Mouse (Mus musculus) erythroblast, embryonic 14.5 days (primary cell): ENCODE measurements at regions not wholly inside any gene's neighbourhood (a gene's known extent, or its start where the extent isn't known, plus 50 kb on each side); places are given as distances from the start of the nearest gene placed in this dataset.
"Not testable (repeated sequence)": the region's sequence is repeated elsewhere in the genome, so short reads cannot be mapped to it uniquely, and the experiment has no call there.

Experiments
- H3K27me3 ChIP-seq: 2 replicates; pipeline ENCODE4 v1.6.1; 2012; ENCODE audit warnings: inconsistent platforms; ENCODE audit not compliant: control insufficient read depth
- H3K36me3 ChIP-seq: 2 replicates; pipeline ENCODE4 v1.6.1; 2012; ENCODE audit warnings: mild to moderate bottlenecking, inconsistent platforms; ENCODE audit not compliant: control insufficient read depth
- H3K4me1 ChIP-seq: 2 replicates; pipeline ENCODE4 v1.6.1; 2012; ENCODE audit warnings: inconsistent platforms; ENCODE audit not compliant: control insufficient read depth
- H3K4me3 ChIP-seq: replicated peaks from 2 replicates; pipeline ENCODE3; 2012; ENCODE audit warnings: moderate library complexity, mild to moderate bottlenecking, inconsistent platforms
- H3K9me3 ChIP-seq: 2 replicates; pipeline ENCODE4 v1.6.1; 2012; ENCODE audit warnings: low read length, inconsistent platforms, mixed read lengths; ENCODE audit not compliant: control insufficient read depth
- GATA1 ChIP-seq: IDR thresholded peaks from 2 replicates; pipeline ENCODE4 v1.6.1; 2012; ENCODE audit warnings: low read length, inconsistent platforms, mixed read lengths
- TAL1 ChIP-seq: IDR thresholded peaks from 3 replicates; pipeline ENCODE4 v1.6.1; 2012; ENCODE audit warnings: low read length, inconsistent platforms, mixed read lengths

- H3K27me3 ChIP-seq, result no peaks in the 10 kb centered on the region
- TF ChIP-seq TAL1 (no peak), GATA1 (no peak)
- H3K36me3 ChIP-seq, result no peaks in the 10 kb centered on the region
- H3K4me1 ChIP-seq, result no peaks in the 10 kb centered on the region
- H3K4me3 ChIP-seq, result no peak overlapping the region
- no peaks in the 10 kb centered on the region for H3K9me3 ChIP-seq
These were observed 114.8 kb downstream of the Olfr721-ps1 start for GRCm38 (mm10) chr14:14515918-14516317.

- TF ChIP-seq GATA1 (no peak), TAL1 (no peak)
- Histone ChIP-seq H3K4me1 (no peaks in the 10 kb centered on the region), H3K36me3 (no peaks in the 10 kb centered on the region), H3K27me3 (no peaks in the 10 kb centered on the region), H3K9me3 (no peaks in the 10 kb centered on the region), H3K4me3 (no peak overlapping the region)
These were observed 116.9 kb downstream of the Olfr721-ps1 start for GRCm38 (mm10) chr14:14518027-14518426.

GRCm38 (mm10) chr14:14518841-14519240 lies 117.7 kb downstream of the Olfr721-ps1 start:
- TF ChIP-seq TAL1 (no peak), GATA1 (no peak)
- Histone ChIP-seq H3K4me1 (no peaks in the 10 kb centered on the region), H3K9me3 (no peaks in the 10 kb centered on the region), H3K36me3 (no peaks in the 10 kb centered on the region), H3K27me3 (no peaks in the 10 kb centered on the region), H3K4me3 (no peak overlapping the region)

GRCm38 (mm10) chr14:14520195-14520594 lies 119.1 kb downstream of the Olfr721-ps1 start:
- Histone ChIP-seq H3K36me3 (no peaks in the 10 kb centered on the region), H3K9me3 (no peaks in the 10 kb centered on the region), H3K4me3 (no peak overlapping the region), H3K4me1 (no peaks in the 10 kb centered on the region), H3K27me3 (no peaks in the 10 kb centered on the region)
- TF ChIP-seq TAL1, result no peak
- no peak for TF ChIP-seq GATA1

- H3K4me3 ChIP-seq, result not testable (repeated sequence)
These were observed 120.2 kb downstream of the Olfr721-ps1 start for GRCm38 (mm10) chr14:14521331-14521730.

GRCm38 (mm10) chr14:14525225-14525624 lies 124.1 kb downstream of the Olfr721-ps1 start:
- no peaks in the 10 kb centered on the region for H3K9me3 ChIP-seq
- H3K36me3 ChIP-seq, result no peaks in the 10 kb centered on the region
- H3K4me3 ChIP-seq, result no peak overlapping the region
- H3K4me1 ChIP-seq, result no peaks in the 10 kb centered on the region
- TF ChIP-seq TAL1, result no peak
- TF ChIP-seq GATA1, result no peak
- no peaks in the 10 kb centered on the region for H3K27me3 ChIP-seq

More at GRCm38 (mm10) chr14:14521331-14521730, 120.2 kb downstream of the Olfr721-ps1 start:
- H3K4me1 ChIP-seq, H3K9me3 ChIP-seq, H3K36me3 ChIP-seq, H3K27me3 ChIP-seq: not testable (repeated sequence)

- TF ChIP-seq TAL1 (no peak), GATA1 (no peak)
- no peaks in the 10 kb centered on the region for H3K36me3 ChIP-seq
- no peaks in the 10 kb centered on the region for H3K9me3 ChIP-seq
- H3K27me3 ChIP-seq, result no peaks in the 10 kb centered on the region
- no peaks in the 10 kb centered on the region for H3K4me1 ChIP-seq
- no peak overlapping the region for H3K4me3 ChIP-seq
These were observed 127.3 kb downstream of the Olfr721-ps1 start for GRCm38 (mm10) chr14:14528437-14528836.

- no peaks in the 10 kb centered on the region for H3K36me3 ChIP-seq
- H3K9me3 ChIP-seq, result no peaks in the 10 kb centered on the region
- H3K27me3 ChIP-seq, result no peaks in the 10 kb centered on the region
- no peak for TF ChIP-seq GATA1
- no peak for TF ChIP-seq TAL1
- no peaks in the 10 kb centered on the region for H3K4me1 ChIP-seq
- H3K4me3 ChIP-seq, result no peak overlapping the region
These were observed 140.1 kb downstream of the Olfr721-ps1 start for GRCm38 (mm10) chr14:14541206-14541605.

- Histone ChIP-seq H3K27me3 (no peaks in the 10 kb centered on the region), H3K36me3 (no peaks in the 10 kb centered on the region), H3K4me3 (no peak overlapping the region), H3K4me1 (no peaks in the 10 kb centered on the region), H3K9me3 (no peaks in the 10 kb centered on the region)
- no peak for TF ChIP-seq TAL1
- TF ChIP-seq GATA1, result no peak
These were observed 140.6 kb downstream of the Olfr721-ps1 start for GRCm38 (mm10) chr14:14541705-14542104.

- Histone ChIP-seq H3K4me3 (no peak overlapping the region), H3K4me1 (no peaks in the 10 kb centered on the region), H3K36me3 (no peaks in the 10 kb centered on the region), H3K27me3 (no peaks in the 10 kb centered on the region), H3K9me3 (no peaks in the 10 kb centered on the region)
- TF ChIP-seq GATA1 (no peak), TAL1 (no peak)
These were observed 143.1 kb downstream of the Olfr721-ps1 start for GRCm38 (mm10) chr14:14544236-14544635.
